Mouse (Mus musculus): ENCODE data around the gene Btbd35f29. TPM values are rescaled to one million over a fixed set of nuclear protein-coding genes. Genes with fewer than 3 reads are reported as not detected.
"Not testable (repeated sequence)": the region's sequence is repeated elsewhere in the genome, so short reads cannot be mapped to it uniquely, and the experiment has no call there.

The Btbd35f29 gene
- polyA plus RNA-seq (2015; fragmentation: Nextera tagmentation; extraction: Ambion mirVana), result not detected in 2 replicates

DNA sequence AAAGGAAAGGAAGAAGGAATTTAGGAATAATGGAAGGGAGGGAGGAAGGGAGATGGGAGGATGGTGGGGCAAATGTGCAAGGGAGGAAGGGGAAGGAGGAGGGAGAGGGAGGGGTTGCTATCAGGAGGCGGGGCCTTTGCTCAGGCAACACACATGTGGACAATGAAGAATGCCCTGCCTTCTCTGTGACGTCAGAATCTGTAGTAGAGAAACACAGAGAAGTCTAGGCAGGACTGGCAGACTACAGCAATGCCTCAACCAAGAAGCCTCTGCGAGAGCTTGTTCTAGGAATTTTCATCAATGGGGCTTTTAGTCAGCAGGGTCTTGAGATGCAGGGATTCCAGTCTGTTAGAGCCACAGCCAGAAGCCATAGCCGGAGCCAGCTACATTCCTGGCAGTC is at the start of gene Btbd35f29:
Gene Btbd35f29 (plus strand): TSS at position 301 of the 400 bp plus-strand sequence.
- not testable (repeated sequence) for H3K4me1 ChIP-seq (ENCODE audit: control insufficient read depth, insufficient read depth, low read length); H3K9me3 ChIP-seq (replicated peaks; ENCODE audit: control insufficient read depth, low read length); ATAC-seq (ENCODE audit: insufficient read depth, low FRiP score); H3K36me3 ChIP-seq (ENCODE audit: control insufficient read depth, insufficient read depth, low read length); H3K4me2 ChIP-seq (ENCODE audit: low read depth, low read length); H3K4me3 ChIP-seq (replicated peaks; ENCODE audit: low read length); H3K27ac ChIP-seq (ENCODE audit: low read length); H3K27me3 ChIP-seq (ENCODE audit: control insufficient read depth, insufficient read depth, low read length); H3K9ac ChIP-seq (ENCODE audit: low read length)
- no CpG with 5 or more reads among the region's 4 CpGs for WGBS

DNA sequence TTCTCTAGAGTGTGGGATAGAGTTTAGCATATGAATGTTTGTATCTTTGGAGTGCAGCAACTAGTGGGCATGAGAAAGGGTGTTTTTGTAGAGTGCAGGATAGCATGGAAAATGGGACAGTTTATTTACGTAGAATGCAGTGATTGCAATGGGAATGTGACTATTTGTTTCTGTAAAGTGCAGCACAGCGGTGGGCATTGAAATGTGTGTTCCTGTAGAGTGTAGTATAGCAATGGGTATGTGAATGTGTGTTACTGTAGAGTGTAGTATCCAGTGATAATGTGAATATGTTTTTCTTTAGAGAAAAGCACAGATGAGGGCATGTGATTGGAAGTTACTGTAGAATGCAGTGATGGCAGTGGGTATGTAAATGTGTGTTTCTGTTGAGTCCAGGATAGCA is 23.9 kb downstream of the Btbd35f29 start:
- not testable (repeated sequence) for H3K9ac ChIP-seq (ENCODE audit: low read length); H3K27ac ChIP-seq (ENCODE audit: low read length); H3K36me3 ChIP-seq (ENCODE audit: control insufficient read depth, insufficient read depth, low read length); ATAC-seq (ENCODE audit: insufficient read depth, low FRiP score); H3K4me2 ChIP-seq (ENCODE audit: low read depth, low read length); H3K4me1 ChIP-seq (ENCODE audit: control insufficient read depth, insufficient read depth, low read length); H3K4me3 ChIP-seq (replicated peaks; ENCODE audit: low read length); H3K9me3 ChIP-seq (replicated peaks; ENCODE audit: control insufficient read depth, low read length); H3K27me3 ChIP-seq (ENCODE audit: control insufficient read depth, insufficient read depth, low read length)
- WGBS, result 79% methylated on average over 2 of the region's 2 CpGs

DNA sequence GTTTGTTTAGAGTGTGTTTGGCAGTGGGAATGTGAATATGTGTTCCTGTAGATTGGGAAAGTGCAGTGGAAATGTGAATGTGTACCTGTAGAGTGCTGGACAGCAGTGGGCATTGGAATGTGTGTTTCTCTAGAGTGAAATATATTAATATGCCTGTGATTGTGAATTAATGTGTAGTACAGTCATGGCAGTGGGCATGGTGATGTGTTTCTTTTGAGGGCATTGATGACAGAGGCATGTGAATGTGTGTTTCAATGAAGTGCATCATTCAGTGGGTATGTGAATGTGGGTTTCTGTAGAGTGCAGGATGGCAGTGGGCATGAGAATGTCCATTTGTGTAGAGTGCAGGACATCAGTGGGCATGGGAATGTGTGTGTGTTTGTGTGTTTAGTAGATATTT is 27.7 kb downstream of the Btbd35f29 start:
- H3K27ac ChIP-seq (ENCODE audit: low read length); ATAC-seq (ENCODE audit: insufficient read depth, low FRiP score); H3K4me1 ChIP-seq (ENCODE audit: control insufficient read depth, insufficient read depth, low read length); H3K9ac ChIP-seq (ENCODE audit: low read length); H3K4me3 ChIP-seq (replicated peaks; ENCODE audit: low read length); H3K27me3 ChIP-seq (ENCODE audit: control insufficient read depth, insufficient read depth, low read length); H3K9me3 ChIP-seq (replicated peaks; ENCODE audit: control insufficient read depth, low read length); H3K4me2 ChIP-seq (ENCODE audit: low read depth, low read length); H3K36me3 ChIP-seq (ENCODE audit: control insufficient read depth, insufficient read depth, low read length): not testable (repeated sequence)

DNA sequence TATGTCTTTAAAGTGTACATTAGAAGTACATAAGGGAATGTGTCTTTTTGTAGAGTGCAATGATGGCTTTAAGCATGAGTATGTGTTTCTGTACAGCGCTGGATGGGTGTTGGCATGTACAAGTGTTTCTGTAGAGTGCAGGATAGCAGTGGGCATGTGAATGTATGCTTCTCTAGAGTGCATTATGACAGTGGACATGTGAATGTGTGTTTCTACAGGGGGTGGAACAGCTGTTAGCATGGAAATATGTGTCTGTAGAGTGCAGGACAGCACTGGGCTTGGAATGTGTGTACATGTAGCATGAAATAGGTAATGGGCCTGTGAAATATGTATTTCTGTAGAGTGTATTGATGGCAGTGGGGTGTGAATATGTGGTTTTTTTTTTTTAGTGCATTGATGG is 28.4 kb downstream of the Btbd35f29 start:
- H3K4me2 ChIP-seq (ENCODE audit: low read depth, low read length); H3K4me3 ChIP-seq (replicated peaks; ENCODE audit: low read length); ATAC-seq (ENCODE audit: insufficient read depth, low FRiP score); H3K27ac ChIP-seq (ENCODE audit: low read length); H3K27me3 ChIP-seq (ENCODE audit: control insufficient read depth, insufficient read depth, low read length); H3K4me1 ChIP-seq (ENCODE audit: control insufficient read depth, insufficient read depth, low read length); H3K9ac ChIP-seq (ENCODE audit: low read length); H3K9me3 ChIP-seq (replicated peaks; ENCODE audit: control insufficient read depth, low read length); H3K36me3 ChIP-seq (ENCODE audit: control insufficient read depth, insufficient read depth, low read length): not testable (repeated sequence)
- 79% methylated on average over 1 of the region's 1 CpGs for WGBS

DNA sequence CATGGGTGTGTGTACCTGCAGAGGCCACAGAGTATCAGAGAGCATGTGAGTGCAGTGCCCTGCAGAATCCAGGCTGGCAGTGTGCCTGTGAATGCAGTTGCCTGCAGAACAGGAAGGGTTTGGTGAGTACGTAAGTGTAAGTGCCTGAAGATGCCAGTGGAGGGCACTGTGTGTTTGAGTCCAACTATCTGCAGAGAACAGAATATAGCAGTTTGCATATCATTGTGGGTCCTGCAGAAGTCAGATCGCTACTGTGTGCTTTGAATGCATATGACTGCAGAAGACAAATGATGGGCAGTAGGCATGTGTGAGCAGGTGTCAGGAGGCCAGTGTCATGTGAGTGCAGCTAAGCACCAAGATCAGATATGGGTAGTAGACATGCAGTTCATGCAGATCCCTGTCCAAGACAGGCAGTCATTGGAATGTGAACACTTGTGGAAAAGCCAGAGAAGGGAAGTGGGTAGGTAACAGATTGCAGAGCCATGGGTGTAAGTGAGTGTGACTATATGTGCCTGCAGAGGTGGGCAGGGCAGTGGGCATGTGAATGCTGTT is 41.1 kb downstream of the Btbd35f29 start:
- WGBS, result 82% methylated on average over 2 of the region's 2 CpGs
- H3K27ac ChIP-seq (ENCODE audit: low read length); H3K4me1 ChIP-seq (ENCODE audit: control insufficient read depth, insufficient read depth, low read length); H3K36me3 ChIP-seq (ENCODE audit: control insufficient read depth, insufficient read depth, low read length); H3K4me2 ChIP-seq (ENCODE audit: low read depth, low read length); H3K4me3 ChIP-seq (replicated peaks; ENCODE audit: low read length); H3K9me3 ChIP-seq (replicated peaks; ENCODE audit: control insufficient read depth, low read length); H3K9ac ChIP-seq (ENCODE audit: low read length); ATAC-seq (ENCODE audit: insufficient read depth, low FRiP score); H3K27me3 ChIP-seq (ENCODE audit: control insufficient read depth, insufficient read depth, low read length): not testable (repeated sequence)

DNA sequence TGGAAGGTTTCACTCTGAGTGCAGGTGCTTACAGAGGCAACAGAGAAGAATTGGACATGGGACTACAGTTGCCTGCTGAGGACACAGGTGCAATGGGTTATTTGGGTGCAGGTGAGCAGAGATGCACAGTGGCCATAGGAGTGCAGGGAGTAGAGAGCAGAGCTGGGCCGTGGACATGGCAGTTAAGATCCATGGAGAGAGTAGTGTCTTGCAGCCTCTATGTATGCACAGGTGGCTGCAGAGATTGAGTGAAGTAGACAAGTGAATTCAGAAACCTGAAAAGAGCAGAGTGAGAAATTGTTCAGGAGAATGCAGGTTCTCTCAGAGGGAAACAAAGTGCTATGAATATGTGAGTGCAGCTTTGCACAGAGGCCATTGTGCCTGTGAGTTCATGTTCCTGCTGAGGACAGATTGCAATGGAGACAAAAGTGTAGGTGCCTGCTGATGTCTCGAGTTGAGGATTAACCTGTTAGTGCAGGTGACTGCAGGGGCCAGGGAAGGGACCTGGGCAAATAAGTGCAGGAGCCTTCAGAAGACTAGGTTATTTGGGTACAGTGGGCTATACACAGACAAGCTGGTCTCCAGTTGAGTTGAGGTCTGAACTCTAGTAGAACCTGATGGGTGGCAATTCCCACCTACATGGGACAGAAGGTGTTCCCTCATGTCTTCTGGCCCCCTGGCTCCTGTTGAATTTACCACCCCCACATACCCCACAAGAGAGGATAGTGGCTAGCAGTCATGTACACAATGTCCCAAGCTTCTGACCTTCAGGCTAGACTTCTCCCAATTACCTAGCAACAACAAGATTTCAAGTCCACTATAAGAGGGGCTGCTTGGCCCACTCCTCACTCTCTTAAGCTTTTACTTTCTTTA is 42.2 kb downstream of the Btbd35f29 start:
- H3K4me2 ChIP-seq (ENCODE audit: low read depth, low read length); H3K27me3 ChIP-seq (ENCODE audit: control insufficient read depth, insufficient read depth, low read length); H3K4me3 ChIP-seq (replicated peaks; ENCODE audit: low read length); ATAC-seq (ENCODE audit: insufficient read depth, low FRiP score); H3K4me1 ChIP-seq (ENCODE audit: control insufficient read depth, insufficient read depth, low read length); H3K36me3 ChIP-seq (ENCODE audit: control insufficient read depth, insufficient read depth, low read length); H3K9ac ChIP-seq (ENCODE audit: low read length); H3K27ac ChIP-seq (ENCODE audit: low read length); H3K9me3 ChIP-seq (replicated peaks; ENCODE audit: control insufficient read depth, low read length): not testable (repeated sequence)
- WGBS, result 61% methylated on average over 2 of the region's 2 CpGs

DNA sequence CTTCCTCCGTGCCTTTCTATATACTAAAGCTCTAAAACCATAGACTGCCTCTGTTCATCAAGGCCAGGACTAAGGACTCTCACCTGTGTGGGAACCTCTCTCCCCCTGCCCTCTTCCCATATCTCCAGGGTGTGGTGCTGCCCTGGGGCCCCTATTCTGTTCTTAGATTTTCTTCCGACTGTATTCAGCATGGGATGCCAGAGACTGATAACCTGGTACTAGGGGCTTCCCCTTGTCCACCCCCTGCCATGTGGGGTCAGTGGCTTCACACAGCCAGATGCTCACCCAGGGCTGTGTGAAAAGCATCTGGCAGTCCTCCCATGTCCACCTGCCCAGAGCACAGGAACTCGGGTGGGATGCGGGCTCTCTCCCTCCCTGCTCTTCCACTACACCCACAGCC is 43.1 kb downstream of the Btbd35f29 start:
- H3K36me3 ChIP-seq (ENCODE audit: control insufficient read depth, insufficient read depth, low read length); H3K9me3 ChIP-seq (replicated peaks; ENCODE audit: control insufficient read depth, low read length); H3K4me1 ChIP-seq (ENCODE audit: control insufficient read depth, insufficient read depth, low read length); H3K9ac ChIP-seq (ENCODE audit: low read length); H3K4me2 ChIP-seq (ENCODE audit: low read depth, low read length); ATAC-seq (ENCODE audit: insufficient read depth, low FRiP score); H3K4me3 ChIP-seq (replicated peaks; ENCODE audit: low read length); H3K27ac ChIP-seq (ENCODE audit: low read length); H3K27me3 ChIP-seq (ENCODE audit: control insufficient read depth, insufficient read depth, low read length): not testable (repeated sequence)
- 78% methylated on average over 4 of the region's 4 CpGs for WGBS

DNA sequence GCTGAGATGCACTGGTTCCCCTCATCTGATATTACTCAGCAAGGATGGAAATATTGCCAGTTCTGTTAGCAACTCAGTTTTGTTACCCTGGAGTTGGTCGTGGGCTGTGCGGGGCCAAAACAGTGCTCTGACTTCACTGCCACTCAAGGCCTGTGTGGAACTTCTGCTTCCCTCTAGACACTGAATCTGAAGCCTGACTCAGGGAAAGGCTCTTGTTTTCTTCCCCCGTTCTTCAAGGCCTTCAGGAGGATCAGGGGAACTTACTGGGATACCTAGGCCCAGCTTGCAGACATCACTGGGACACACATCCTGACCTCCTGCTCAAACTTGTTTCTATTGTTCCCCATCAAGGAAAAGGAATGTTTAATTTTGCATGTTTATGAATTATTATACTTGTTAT is 45.2 kb downstream of the Btbd35f29 start:
- WGBS, result 79% methylated on average over 3 of the region's 3 CpGs
- not testable (repeated sequence) for H3K9ac ChIP-seq (ENCODE audit: low read length); H3K27ac ChIP-seq (ENCODE audit: low read length); ATAC-seq (ENCODE audit: insufficient read depth, low FRiP score); H3K27me3 ChIP-seq (ENCODE audit: control insufficient read depth, insufficient read depth, low read length); H3K9me3 ChIP-seq (replicated peaks; ENCODE audit: control insufficient read depth, low read length); H3K36me3 ChIP-seq (ENCODE audit: control insufficient read depth, insufficient read depth, low read length); H3K4me1 ChIP-seq (ENCODE audit: control insufficient read depth, insufficient read depth, low read length); H3K4me3 ChIP-seq (replicated peaks; ENCODE audit: low read length); H3K4me2 ChIP-seq (ENCODE audit: low read depth, low read length)

DNA sequence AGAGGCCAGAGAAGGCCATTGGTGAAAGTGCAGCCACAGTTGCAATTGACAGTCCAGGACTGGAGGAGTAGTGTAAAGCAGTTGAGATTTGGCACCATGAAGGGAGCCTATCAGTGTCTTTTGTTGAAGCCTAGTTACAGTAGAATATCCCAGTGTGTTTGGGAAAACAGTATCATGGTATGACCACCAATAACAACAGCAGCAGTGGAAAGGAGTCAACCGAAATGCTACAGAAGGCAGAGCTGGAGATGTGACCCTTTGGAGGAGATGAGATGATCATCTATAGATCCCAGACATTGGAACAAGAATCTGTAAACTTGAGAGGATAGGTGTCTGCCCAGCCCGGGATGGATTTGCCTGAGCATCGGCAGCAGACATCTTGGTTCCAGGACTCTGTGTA is 47.7 kb downstream of the Btbd35f29 start:
- H3K4me1 ChIP-seq (ENCODE audit: control insufficient read depth, insufficient read depth, low read length); ATAC-seq (ENCODE audit: insufficient read depth, low FRiP score); H3K27me3 ChIP-seq (ENCODE audit: control insufficient read depth, insufficient read depth, low read length); H3K9ac ChIP-seq (ENCODE audit: low read length); H3K4me2 ChIP-seq (ENCODE audit: low read depth, low read length); H3K27ac ChIP-seq (ENCODE audit: low read length); H3K9me3 ChIP-seq (replicated peaks; ENCODE audit: control insufficient read depth, low read length); H3K4me3 ChIP-seq (replicated peaks; ENCODE audit: low read length); H3K36me3 ChIP-seq (ENCODE audit: control insufficient read depth, insufficient read depth, low read length): not testable (repeated sequence)
- WGBS, result 91% methylated on average over 2 of the region's 3 CpGs

All from stomach, embryonic 16.5 days (tissue).